Mouse (Mus musculus) gastrocnemius, postnatal 10 days (tissue): ENCODE measurements around the gene Svop. TPM values are rescaled to one million over a fixed set of nuclear protein-coding genes. Genes with fewer than 3 reads are reported as not detected.

Source experiments
- DNase-seq: peaks from one replicate; pipeline ENCODE4 v3.0.0; 2021; ENCODE audit warnings: mixed read lengths
- long read RNA-seq, 2 experiments: library from polyadenylated mRNA; stranded (forward); transcript quantifications; one replicate each; pipeline ENCODE4 v2.0.0; 2021
- total RNA-seq, 2 experiments: library from RNA; stranded (reverse); gene quantifications; 2 replicates each; pipeline ENCODE4 v1.2.3; 2021

Gene Svop
- under 1 TPM; 0.21 to 0.27 TPM for total RNA-seq
- long read RNA-seq, experiment 1, partial matches to known transcripts, result 0 of 1 reads
- long read RNA-seq, experiment 1, other reads (novel, unspliced or antisense), result 0 of 1 reads
- long read RNA-seq, experiment 2, result 0 reads

DNA sequence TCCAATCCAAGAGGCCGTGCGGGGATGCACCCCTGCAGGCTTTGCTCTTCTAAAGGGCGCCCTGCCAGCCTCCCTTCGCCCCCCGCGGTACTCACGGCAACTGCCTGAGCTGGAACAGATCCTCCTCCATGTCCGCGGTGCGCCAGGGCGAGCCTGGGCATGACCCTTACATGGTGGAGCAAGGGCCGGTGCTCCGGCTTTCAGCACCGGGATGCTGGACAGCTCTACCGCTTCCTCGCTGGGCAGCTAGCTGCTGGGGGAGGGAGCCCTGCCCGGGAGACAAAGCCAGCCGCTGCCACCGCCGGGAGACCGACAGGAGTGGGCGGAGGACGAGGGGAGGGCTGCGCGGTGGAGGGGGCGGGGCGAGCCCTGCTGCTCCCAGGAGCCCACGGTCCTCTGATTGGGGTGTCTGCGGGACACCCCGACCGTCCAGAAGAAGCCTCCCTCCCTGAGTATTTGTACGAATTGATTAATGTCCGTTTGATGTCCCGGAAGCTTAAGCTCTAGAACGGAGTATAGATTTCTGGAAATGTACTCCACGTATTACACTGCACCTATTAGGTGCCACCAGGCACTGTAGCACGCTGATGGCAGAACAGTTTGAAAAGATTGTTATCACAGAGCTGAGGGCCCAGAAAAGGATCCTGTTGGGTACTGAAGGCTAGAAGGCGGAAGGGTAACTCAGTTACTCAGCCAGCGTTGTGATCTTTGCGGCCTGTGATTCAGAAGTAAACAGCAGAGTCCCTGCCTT, at the start of gene Svop:
TSS of gene Svop (minus strand) at position 514 of the 751 bp plus-strand sequence.
- DNase-seq, result peak; percentile 80

DNA sequence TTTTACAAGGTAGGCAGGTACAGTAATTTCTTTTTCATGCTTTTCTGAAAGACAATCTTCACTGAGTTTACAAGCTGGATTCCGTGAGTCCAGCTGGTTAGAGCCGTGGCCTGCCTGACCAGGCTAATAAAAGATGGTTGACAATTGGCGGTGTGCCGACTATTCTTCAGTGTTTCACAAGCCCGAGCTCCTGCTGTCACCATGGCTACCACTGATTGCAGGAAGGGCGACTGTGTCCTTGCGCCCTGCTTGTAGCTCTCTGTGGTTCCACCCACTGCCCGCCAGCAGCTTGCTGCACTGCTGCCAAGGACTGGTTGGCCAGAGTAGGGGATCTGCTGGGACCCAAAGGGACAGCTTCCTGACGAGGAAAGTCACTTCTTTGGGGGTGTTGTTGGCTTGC, 47.8 kb upstream of the Svop start:
- peak; percentile 78 for DNase-seq

DNA sequence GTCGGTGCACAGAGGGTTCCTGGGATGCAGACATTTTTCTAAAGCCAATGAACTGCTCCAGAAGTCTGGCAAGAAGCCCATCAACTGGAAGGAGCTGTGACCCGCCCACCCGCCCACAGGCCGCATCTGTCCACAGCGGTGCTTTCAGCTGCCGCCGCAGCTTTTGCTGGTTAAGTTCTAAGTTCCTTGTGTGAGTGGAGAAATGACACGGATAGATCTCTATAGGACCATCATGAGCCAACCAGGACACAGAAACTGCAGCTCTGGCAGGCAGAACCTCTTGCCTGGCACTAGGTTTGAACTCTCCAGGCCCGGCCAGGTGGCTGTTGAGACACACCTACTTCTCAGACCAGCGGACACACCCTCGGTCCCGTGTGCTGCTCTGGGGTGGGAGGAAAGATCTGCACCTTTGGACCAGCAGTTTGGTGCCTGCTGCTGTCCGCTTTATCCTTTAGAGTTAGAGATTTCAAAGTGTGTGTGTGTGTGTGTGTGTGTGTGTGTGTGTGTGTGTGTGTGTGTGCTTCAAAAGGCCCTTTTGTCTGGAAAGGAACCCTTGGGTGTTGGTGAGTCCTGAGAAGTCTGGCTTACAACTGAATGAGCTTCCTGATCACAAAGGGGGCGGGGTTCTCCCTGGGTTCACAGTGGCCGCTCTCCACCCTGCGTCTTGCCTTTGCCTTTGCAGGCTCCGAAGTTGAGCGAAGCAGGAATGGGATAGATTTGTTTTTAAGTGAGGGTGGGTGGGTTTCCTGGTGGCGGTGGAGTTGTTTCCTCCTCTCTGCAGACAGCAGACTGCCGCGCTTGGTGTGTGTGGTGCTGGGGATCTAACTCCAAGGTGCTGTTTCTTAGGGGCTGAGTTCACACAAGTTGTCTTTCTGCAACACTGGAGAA, 47.2 kb upstream of the Svop start:
- no peak for DNase-seq

DNA sequence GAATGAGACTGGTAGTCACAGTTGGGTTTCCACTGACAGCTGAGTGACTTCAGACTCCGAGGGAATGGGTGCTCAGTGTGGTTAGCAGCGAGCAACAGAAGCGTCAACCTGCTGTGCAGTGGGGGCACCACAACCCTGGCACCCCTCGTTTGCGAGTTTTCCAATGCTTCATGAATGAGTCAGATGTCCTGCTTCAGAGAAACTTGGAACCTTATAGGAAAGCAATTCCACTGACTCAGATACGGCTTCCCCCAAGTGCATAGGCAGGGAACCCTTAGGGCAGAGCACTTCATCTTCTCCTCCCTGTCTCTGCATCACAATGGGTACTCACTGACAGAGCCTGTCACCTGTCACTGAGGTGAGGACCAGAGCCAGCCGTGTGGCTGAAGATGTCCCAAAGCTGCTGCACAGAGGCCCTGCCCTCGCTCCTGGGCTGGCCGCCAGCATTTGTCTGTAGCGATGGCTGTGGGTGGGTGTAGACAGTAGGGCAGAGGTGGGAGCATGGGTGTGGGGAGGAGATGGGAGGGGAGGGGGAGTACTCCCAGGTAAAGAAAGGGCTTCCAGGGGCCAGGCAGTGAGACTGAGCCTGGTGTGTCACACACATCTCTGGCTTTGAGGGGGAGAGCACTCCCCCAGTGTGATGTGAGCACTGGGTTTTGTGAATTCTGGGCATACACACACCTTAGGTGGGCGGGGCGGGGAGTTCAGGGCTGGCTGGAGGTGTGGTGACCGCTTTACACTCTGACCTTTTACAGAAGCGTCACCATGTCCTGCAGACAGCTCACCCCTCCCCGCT, 46.3 kb upstream of the Svop start:
- DNase-seq, result no peak

DNA sequence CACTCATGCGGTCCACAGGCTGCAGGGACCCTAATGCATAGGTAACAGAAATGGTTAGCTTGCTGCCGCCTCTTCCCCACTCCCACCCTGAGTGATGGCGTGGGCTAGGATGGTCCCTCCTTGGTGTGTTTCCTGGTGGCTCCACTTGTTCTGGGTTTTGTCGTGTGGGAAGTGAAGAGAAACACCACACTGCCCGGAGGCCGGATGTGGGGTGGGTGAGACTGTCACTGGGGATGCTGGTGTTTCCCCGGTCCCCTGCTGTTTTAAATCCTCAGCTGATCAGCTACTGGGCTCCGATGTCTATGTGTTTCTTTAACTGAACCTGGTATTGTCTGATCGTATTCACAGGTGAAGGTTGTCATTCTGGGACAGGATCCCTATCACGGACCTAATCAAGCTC, 44.1 kb upstream of the Svop start:
- no peak for DNase-seq

DNA sequence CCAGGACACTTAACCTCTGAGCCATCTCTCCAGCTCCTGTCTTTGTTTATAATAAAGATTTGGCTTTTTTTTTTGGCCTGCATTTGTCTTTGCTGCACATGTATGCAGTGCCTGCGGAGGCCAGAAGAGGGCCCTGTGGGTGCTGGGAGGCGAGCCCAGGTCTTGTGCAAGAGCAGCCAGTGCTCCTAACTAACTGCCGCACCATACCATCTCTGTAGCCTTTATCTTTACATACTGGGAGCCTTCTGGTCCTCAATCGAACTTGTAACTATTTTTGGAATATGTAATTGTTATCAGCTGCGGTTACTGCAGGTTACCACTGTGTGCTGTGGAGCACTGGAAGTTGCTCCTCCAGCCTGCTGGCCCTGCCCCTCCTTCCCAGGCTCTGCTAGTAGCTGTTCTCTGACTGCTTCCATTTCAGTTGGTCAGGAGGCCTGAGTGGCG, 42.7 kb upstream of the Svop start:
- DNase-seq, result peak; percentile 67

DNA sequence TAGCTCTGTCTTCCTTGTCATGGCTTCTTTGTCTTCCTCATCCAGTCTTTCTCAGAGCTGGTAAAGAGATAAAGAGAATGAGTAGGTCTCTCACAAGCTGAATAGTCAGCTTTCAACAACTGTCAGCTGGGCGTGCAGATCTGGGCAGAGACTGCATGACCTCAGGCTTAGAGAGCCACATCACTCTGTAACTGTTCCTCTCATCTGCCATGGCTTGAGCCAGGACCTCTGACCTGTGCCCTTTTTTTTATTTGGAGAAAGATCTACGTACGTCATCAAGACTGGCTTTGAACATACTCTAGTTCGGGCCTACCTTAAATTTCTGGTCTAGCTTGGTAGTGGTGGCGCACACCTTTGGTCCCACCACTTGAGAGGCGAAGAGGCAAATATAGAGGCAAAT, 41.5 kb upstream of the Svop start:
- no peak for DNase-seq

DNA sequence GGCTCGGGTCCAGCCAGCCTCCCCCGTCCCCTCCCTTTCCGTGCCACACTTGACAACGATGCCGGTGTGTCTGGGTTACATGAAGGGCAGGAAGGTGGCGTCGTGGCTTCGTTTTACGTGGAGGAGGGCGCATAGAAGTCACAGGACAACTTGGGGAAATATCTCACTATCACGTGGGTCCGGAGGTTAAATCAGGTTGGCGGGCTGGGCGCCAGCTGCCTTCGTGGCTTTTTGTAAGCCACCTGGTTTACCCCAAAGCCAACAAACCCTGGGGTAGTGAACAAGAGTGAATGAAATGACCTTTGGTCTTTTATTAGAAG, 40.1 kb upstream of the Svop start:
- DNase-seq, result peak; percentile 58

DNA sequence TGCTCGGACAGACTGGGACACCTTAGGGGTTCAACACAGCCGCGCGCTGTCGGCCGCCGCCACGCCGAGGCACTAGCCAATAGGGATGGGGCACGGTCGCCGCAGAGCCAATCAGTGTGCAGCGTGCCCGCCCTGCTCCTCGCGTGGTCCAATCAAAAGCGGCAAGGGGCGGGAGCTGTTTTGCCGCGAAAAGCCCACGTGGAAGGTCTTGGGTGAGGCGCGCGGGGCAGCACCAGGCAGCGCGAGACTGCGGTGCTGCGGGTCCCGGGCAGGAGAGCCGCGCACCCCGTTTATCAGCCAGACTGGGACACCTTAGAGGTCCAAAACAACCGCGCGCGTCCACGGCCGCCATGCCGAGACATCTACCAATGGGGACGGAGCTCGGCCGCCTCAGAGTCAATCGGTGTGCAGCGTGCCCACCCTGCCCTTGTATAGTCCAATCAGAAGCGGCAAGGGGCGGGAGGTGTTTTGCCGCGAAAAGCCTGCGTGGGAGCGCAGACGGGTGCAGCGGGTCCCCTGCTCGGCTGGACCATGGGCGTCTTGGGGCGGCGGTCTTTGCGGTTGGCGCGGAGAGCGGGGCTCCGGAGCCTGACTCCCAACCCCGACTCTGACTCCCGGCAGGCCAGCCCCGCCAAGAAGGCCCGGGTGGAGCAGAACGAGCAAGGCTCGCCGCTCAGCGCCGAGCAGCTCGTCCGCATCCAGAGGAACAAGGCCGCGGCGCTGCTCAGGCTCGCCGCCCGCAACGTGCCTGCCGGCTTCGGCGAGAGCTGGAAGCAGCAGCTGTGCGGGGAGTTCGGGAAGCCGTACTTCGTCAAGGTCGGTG, 39.5 kb upstream of the Svop start:
- peak; percentile 95 for DNase-seq

DNA sequence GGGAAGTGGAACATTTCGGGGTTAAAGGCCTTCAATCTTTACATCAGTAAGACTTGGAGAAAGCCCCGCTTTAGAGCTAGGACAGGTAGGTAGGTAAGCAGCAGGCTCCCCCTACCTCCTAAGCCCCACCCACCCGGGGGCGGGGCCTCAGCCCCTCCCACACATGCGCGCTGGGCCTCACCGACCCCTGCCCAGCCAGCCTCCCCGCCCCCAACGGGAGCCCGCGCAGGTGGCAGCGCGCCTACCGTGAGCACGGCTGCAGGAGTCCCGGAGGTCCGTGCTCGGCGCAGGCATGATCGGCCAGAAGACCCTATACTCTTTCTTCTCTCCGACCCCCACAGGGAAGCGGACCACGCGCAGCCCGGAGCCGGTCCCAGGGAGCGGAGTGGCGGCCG, 38.8 kb upstream of the Svop start, which contains the start of gene Ung:
TSS of gene Ung (plus strand) at position 176 of the 395 bp plus-strand sequence.
- DNase-seq, result peak; percentile 41

DNA sequence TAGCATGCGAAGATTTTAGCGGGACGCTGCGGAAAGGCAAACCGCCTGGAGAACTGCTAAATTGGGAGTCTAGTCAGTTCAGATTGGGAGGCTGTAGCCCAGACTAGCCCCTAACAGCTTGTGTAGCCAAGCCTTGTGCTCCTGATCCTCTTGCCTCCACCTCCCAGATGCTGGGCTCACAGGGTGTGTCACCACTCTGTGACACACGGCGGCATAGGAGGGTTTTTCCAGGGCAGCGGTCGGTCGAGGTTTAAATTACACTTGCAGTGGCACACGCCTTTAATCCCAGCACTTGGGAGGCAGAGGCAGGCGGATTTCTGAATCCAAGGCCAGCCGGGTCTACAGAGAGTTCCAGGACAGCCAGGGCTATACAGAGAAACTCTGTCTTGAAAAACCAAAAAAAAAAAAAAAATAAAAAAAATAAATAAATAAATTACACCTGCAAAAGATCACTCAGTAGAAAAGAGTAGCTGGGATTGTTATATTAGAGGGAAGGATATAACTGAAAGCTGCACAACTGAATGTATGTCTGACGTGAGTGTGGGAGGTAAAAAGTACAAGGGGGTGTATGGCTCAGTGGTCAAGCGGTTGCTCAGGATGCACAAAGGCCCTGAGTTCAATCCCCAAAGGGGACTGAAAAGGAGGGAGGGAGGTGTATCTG, 38.3 kb upstream of the Svop start:
- no peak for DNase-seq

DNA sequence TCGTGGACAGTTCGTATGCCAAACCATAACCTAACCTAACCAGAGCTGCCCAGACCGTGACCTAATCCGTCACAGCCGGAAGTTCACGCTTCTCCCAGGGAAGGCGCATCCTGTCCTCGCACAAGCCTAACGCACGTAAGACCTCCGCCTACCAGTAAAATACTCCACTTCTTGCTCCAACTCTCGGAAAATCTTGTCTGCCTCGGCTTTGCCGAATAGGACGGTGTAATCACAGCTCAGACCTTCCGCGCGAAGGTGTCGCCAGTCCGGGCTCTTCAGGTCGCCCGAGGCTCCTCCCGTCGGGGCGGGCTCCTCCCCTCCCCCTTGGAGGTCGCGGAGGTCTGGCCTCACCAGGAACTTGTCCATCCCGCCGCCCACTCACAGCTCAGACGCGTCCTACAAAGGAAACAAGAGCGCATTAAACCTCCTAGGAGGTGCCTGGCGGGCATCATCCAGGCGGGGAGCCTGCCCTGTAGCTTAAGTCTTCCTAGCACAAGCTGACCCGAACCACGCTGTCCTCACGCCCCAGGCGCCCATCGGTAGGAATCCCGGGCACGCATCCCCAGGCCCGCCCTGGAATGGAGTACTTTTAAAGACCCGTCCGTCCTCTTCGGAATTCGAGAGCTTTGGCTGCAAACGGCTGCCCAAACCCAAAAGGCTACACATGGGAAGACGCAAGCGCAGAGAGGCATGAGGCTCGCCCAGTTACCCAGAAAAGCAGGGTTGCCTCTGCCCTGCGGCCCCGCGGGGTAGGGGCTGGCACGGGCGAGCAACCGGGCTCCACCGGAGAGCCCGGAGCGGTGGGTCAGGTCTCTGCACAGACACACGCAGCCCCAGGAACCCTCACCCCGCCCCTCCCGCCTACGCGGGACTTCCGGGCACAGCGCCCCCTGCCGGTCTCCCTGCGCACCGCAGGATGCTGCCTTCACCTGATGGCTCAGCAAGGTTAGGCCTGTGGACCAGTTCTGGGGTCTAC, 36.3 kb upstream of the Svop start, which contains the start of gene Alkbh2:
TSS of gene Alkbh2 (minus strand) at position 845 of the 976 bp plus-strand sequence.
- DNase-seq, result peak; percentile 90

DNA sequence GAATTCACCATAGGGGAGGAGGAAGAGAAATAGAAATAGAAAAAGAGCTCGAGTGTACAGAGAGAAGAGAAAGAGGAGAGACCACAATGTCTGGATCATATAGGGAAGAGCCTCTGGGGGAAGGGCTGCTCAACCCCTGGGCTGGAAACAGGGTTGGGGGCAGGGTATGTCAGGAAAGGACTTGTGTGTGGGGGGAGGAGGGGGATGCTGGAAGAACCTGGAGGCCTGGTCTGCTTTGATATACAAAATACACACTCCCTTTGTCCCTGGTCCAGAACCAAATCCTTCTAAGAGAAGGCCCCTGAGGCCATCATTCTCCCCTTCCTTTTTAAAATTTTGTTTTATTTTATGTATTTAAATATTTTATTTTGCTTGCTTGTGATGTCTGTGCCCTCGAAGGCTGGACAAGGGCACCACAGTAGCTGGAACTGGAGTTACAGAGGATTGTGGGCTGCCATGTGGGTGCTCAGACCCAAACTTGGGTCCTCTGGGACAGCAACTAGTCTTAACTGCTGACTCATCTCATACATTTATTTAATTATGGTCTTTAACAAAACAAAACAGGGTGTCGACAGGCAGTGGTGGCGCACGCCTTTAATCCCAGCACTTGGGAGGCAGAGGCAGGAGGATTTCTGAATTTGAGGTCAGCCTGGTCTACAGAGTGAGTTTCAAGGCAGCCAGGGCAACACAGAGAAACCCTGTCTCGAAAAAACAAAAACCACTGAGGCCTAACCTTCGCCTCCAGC, 35.3 kb upstream of the Svop start:
- no peak for DNase-seq

DNA sequence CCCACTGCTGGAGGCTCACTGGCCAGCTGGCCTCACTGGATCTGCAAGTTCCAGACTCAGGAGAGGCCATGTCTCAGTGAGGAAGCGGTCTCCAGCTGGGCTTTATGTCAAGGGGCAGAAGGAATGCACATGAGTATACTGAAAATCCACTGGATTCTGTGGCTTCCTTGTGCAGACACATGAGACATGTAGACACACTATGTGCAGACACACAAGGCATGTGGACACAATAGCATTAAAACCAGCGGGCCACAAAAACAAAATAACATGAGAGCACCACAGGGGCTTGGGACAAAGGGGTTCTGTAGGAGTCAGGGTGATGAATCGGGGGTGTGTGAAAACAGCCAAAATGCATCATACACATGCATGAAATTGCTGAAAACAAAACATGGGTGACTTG, 34.6 kb upstream of the Svop start:
- DNase-seq, result no peak

DNA sequence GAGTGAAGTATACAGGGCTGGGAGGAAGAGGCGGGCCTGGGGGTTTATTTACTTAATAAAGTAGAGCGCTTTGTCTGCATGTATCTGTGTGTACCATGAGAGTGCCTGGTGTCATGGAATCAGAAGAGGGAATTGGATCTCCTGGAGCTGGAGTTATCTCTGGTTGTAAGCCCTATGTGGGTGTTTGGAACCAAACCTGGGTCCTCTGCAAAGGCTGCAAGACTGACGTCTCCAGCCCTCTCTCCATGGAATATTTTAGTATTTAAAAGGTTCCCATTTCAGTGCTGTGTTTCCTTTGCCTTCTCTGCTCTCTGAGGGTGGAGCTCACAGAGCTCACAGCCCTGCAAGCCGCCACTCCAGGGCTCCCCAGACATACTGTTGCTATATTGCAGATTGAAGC, 28.4 kb upstream of the Svop start:
- no peak for DNase-seq

DNA sequence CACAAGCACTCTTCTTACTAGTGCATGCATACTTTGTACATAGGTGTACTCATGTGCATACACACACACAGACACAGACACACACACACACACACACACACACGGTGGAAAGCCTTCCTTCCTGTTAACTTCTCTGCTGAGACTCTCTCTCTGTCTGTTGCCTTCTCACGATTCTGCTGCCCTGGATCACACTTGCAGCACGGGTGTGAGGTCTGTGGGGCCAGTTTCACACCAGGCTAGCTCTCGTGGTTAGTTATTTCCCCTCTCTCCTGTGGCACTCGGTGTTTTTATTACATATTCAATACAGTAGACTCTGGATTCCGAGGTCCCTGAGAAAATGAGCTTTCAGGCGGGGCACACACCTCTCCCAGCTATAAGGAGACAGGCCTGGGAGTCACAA, 25.2 kb upstream of the Svop start:
- DNase-seq, result no peak

DNA sequence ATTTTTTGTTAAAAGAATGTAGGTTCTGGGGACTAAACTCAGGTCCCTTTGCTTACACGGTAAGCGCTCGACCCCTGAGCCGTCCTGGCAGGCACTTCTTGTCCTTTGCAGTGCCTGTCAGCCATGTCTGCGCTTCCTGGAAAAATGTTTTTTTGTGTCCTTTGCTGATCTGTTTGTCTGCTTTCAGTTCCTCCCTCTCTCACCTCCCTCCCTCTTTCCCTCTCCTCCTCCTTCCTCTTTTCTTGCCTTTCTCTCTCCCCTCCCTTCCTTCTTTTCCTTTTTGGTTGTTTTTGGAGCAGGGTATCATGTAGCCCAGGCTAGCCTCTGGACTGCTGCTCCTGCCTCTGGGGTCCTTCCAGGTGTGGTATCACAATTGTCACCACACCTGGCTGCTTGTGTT, 23.7 kb upstream of the Svop start:
- no peak for DNase-seq

DNA sequence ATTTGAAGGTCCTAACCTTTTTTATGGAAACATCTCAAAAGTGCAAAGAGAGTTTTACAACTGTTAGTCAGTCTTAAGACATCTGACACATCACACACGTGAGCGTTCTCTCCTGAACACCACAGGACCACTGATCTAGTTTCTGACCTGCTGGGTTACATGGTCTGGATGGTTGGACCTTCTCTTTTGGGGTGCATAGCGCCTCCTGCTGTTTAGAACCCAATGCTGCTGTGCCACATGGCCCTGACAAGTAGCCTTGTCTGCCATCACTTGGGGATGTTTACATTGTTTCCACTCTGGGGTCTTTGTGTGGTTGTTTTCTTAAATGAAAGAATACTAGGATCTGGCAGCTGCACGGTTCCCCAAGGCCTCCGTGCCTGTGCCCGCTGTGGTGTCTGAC, 22.0 kb upstream of the Svop start:
- no peak for DNase-seq

DNA sequence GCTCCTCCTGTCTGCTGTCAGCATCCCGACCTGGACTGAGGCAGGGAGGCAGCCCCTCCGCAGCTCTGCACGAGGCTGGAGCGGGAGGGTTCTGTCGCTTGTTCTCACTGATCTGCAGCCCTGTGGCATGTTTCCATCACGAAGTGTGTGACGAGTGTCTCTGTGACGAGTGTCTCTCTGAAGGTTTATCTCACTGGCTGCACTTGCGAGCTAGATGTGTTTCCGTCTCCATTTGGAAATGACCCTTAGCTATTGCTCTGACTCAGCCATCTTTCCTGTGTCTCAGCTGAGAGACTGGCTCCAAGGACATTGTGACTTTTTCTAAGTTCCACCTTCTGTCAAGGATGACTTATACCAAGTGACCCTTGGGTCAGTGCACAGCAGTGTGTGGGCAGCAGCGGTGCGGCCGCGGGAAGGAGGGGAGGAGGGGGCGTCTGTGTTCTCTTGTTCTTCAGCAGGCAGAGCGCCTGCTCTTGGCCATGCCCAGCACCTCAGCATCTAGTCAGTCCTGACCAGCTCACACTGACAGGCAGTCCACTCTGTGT, 15.1 kb upstream of the Svop start:
- DNase-seq, result no peak
